Mouse (Mus musculus): ENCODE measurements around the gene Krtap7-1. TPM values are rescaled to one million over a fixed set of nuclear protein-coding genes. Genes with fewer than 3 reads are reported as not detected.

The Krtap7-1 gene
- polyA plus RNA-seq, 1 experiment from 2014 or later: not detected

GRCm38 (mm10) chr16:89501870-89502269 lies 6.3 kb downstream of the Krtap7-1 start:
- Histone ChIP-seq H3K36me3 (no peaks in the 10 kb centered on the region), H3K4me3 (no peak overlapping the region), H3K27ac (no peak overlapping the region), H3K27me3 (replicated peaks) (no peaks in the 10 kb centered on the region), H3K4me1 (no peaks in the 10 kb centered on the region), H3K9me3 (replicated peaks) (0 out of 2 replicates have a peak, but pooled peaks cover 4% of the 10 kb centered on the region), H3K4me2 (no peak overlapping the region), H3K9ac (no peak overlapping the region)
- WGBS (ENCODE audit: insufficient replicate concordance): 68% methylated on average over 5 of the region's 5 CpGs
- no peak for ATAC-seq

- Histone ChIP-seq H3K27me3 (replicated peaks) (no peaks in the 10 kb centered on the region), H3K36me3 (no peaks in the 10 kb centered on the region), H3K4me3 (no peak overlapping the region), H3K27ac (no peak overlapping the region), H3K4me1 (no peaks in the 10 kb centered on the region), H3K9ac (no peak overlapping the region), H3K4me2 (no peak overlapping the region), H3K9me3 (replicated peaks) (0 out of 2 replicates have a peak, but pooled peaks cover 13% of the 10 kb centered on the region)
- ATAC-seq: no peak
- 69% methylated on average over 5 of the region's 5 CpGs for WGBS (ENCODE audit: insufficient replicate concordance)
Observed at GRCm38 (mm10) chr16:89497002-89497401, 11.1 kb downstream of the Krtap7-1 start.

DNA sequence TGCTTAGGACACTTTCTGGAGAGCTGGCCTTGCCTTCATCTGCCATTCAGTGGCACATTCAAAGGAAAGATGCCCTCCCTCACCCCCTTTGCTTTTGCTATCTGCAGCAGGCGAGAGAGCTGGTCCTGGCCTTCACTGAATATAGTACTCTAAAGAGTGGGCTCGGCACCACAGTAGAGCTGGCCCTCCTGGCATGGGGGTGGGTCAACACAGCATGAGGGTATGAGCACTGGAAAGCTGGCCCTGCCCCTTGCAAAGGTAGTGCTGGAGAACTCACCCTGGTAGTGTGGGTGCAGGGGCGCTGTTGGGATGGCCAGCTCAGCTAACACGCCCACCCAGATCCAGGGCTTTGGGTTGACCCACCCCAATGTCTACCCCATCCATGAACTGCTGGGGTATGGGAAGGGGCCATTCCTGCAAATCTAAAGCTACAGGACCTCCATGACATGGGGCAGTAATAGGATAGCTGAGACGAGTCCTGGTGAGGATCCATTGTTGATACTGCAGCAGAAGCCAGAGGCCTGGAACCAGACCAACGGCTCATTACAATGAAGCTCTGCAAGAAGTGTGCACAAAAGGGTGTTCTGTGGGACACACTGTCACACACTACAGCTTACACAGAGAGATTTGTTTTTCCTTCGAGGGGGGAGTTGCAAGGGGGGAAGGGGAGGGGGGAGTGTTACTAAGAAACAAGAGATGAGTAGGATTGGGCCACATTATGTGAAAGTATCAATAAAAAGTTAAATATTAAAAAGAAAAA lies 12.5 kb downstream of the Krtap7-1 start:
- Histone ChIP-seq H3K4me2 (no peak overlapping the region), H3K9me3 (replicated peaks) (0 out of 2 replicates have a peak, but pooled peaks cover 9% of the 10 kb centered on the region), H3K4me1 (no peaks in the 10 kb centered on the region), H3K4me3 (no peak overlapping the region), H3K36me3 (no peaks in the 10 kb centered on the region), H3K9ac (no peak overlapping the region), H3K27me3 (replicated peaks) (no peaks in the 10 kb centered on the region), H3K27ac (no peak overlapping the region)
- no peak for ATAC-seq
- 69% methylated on average over 7 of the region's 7 CpGs for WGBS (ENCODE audit: insufficient replicate concordance)

- no peak within 1 kb of the TSS for H3K4me3 ChIP-seq
- H3K9me3 ChIP-seq (replicated peaks): peaks cover 9% of the 10 kb centered on the region; the same call in 1 of the 2 replicates
- no peak for ATAC-seq
- 63% methylated on average over 7 of the region's 7 CpGs for WGBS (ENCODE audit: insufficient replicate concordance)
- H3K27ac ChIP-seq: no peak within 1 kb of the TSS
- no peaks in the 10 kb centered on the region for H3K27me3 ChIP-seq (replicated peaks)
- no peaks in the 10 kb centered on the region for H3K36me3 ChIP-seq
- no peak within 1 kb of the TSS for H3K9ac ChIP-seq
- no peak within 1 kb of the TSS for H3K4me2 ChIP-seq
- no peaks in the 10 kb centered on the region for H3K4me1 ChIP-seq
Observed at GRCm38 (mm10) chr16:89487852-89488251, 20.3 kb downstream of the Krtap7-1 start, which contains the start of gene Krtap8-1. Gene Krtap8-1, minus strand, starts transcription at chr16:89487952.

GRCm38 (mm10) chr16:89477679-89478314 lies 30.3 kb downstream of the Krtap7-1 start:
- Histone ChIP-seq H3K36me3 (no peaks in the 10 kb centered on the region), H3K4me1 (no peaks in the 10 kb centered on the region), H3K9ac (no peak overlapping the region), H3K27ac (no peak overlapping the region), H3K27me3 (replicated peaks) (no peaks in the 10 kb centered on the region), H3K4me2 (no peak overlapping the region), H3K9me3 (replicated peaks) (peaks cover 3% of the 10 kb centered on the region; the same call in 1 of the 2 replicates), H3K4me3 (no peak overlapping the region)
- WGBS (ENCODE audit: insufficient replicate concordance): 75% methylated on average over 12 of the region's 12 CpGs
- 0 out of 2 replicates have a peak, but pooled peaks have one; percentile 13 for ATAC-seq

- H3K36me3 ChIP-seq: no peaks in the 10 kb centered on the region
- H3K4me1 ChIP-seq: no peaks in the 10 kb centered on the region
- no peak overlapping the region for H3K4me3 ChIP-seq
- 63% methylated on average over 5 of the region's 5 CpGs for WGBS (ENCODE audit: insufficient replicate concordance)
- H3K27me3 ChIP-seq (replicated peaks): no peaks in the 10 kb centered on the region
- H3K9ac ChIP-seq: no peak overlapping the region
- H3K4me2 ChIP-seq: no peak overlapping the region
- ATAC-seq: no peak
- no peak overlapping the region for H3K27ac ChIP-seq
- H3K9me3 ChIP-seq (replicated peaks): 0 out of 2 replicates have a peak, but pooled peaks cover 8% of the 10 kb centered on the region
Observed at GRCm38 (mm10) chr16:89461189-89461588, 46.9 kb downstream of the Krtap7-1 start.

Other genes with a start within 250 kb of the Krtap7-1 start
- gene Krtap21-1, start 104.5 kb downstream of the Krtap7-1 start, polyA plus RNA-seq (2016; fragmentation: Nextera tagmentation; extraction: Ambion mirVana): not detected in 2 replicates
- gene Krtap6-2, start 88.2 kb downstream of the Krtap7-1 start, polyA plus RNA-seq (2016; fragmentation: Nextera tagmentation; extraction: Ambion mirVana): not detected in 2 replicates
- not detected in 2 replicates for gene Krtap8-1, start 20.4 kb downstream of the Krtap7-1 start, polyA plus RNA-seq (2016; fragmentation: Nextera tagmentation; extraction: Ambion mirVana)
- gene Krtap11-1, start 62.9 kb upstream of the Krtap7-1 start, polyA plus RNA-seq (2016; fragmentation: Nextera tagmentation; extraction: Ambion mirVana): not detected in 2 replicates

Data from liver, embryonic 12.5 days (tissue).